Mouse (Mus musculus): ENCODE measurements around the gene Pde4a. TPM values are rescaled to one million over a fixed set of nuclear protein-coding genes. Genes with fewer than 3 reads are reported as not detected.
A peak's percentile ranks its signal among the peaks of the same experiment; 100 is the strongest.

The Pde4a gene
- total RNA-seq, 2 experiments from 2014 or later: 58.9 to 59.5 TPM

DNA sequence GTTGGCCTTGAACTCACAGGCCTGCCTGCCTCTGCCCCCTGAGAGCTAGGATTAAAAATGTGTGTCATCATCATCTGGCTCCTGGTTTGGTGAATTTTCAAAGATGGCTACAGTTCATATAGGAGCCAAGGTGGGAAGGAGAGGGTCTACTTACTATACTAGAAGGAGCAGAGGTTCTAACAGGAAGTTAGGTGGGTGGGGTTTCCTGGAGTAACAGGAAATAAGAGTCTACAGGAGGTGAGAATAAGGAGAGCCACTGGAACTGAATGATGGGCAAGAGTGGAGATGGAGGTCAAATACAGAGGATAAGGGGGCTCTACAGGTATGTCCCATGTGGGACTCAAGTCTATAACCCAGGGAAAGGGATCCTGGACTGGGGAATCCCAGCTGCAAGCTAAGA, 17.1 kb upstream of the Pde4a start:
- no peak for DNase-seq (ENCODE audit: low spot score in 2 of 2)

DNA sequence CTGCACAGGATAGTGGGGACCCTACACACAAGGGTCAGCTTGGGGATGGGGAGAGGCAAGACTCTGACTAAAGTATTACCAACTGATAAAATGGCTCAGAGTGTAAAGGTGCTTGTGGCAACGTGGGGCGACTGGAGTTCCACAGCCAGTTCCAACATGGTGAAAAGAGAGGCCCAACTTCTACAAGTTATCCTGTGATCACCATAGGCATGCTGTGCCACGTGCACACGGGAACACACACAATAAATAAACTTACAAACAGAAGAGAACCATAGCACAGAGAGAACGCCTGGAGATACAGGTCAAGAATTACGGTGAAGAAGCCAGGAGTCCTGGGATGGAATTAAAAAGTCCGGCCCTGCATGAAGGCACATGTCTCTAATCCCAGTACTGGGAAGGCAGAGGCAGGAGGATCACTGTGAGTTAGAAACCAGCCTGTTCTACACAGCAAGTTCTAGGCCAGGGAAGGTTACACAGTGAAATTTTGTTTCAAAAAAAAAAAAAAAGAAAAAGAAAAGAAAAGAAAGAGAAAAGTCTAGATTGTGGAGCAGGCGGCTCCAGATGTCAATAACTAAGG, 16.3 kb upstream of the Pde4a start:
- no peak for DNase-seq (ENCODE audit: low spot score in 2 of 2)

DNA sequence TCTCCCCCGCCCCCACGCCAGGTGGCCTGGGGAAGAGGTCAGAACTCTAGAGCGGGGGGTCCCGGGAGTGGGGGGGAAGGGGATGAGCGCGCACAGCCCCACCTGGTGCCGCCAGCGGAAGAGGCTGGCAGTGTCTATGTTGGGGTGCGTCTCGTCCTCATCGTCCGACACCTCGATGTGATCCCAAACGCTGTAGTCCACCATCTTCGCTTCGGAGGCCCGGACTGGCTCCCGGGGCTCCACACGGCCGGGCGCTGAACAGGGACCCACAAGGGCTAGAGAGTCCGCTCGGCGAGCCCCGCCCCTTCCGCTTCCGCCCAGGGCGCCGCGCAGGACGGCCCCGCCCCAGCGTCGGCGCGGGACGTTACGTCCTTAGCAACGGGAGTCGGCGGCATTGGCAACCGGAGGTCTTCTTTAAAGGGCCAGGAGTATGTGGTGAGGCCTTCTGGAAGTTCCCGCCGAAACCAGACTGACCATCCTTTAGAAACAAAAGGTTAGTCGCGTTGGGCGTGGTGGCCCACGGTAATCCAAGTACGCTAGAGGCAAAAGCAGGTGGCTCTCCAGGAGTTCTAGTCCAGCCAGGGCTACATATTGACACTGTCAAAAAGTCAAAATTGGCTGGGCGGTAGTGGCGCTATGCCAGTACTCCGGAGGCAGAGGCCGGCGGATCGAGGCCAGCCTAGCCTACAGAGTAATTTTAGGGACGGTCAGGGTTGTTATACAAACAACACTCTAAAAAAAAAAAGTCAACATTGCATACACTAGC, 15.7 kb upstream of the Pde4a start, which contains the start of gene Cdc37:
Cdc37 (minus strand) TSS at position 329 of the 766 bp plus-strand sequence.
- DNase-seq (ENCODE audit: low spot score in 2 of 2): peak; percentile 93 to 95

GRCm38 (mm10) chr9:21152715-21153114, 12.8 kb upstream of the Pde4a start:
- peak; percentile 66 to 76 for DNase-seq (ENCODE audit: low spot score in 2 of 2)

DNA sequence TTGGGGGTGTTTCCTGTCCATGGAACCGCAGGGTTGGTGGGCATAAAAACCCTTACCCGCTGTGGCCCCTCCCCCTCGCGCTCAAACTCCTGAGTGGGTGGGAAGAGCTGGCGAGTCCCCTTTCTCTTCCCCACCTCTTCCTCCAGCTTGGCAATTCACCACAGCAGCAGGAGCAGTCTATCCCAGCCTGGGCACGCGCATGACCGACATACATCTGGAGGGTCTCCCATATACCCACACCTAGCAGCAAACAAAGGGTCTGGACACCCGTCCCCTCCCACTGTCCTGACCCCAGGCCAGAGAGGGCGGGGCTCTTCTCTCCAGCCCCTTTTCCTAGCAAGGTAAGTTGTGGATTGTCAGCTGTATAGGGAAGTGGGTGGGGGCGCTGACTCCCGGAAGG, 12.2 kb upstream of the Pde4a start:
- DNase-seq (ENCODE audit: low spot score in 2 of 2): no peak

DNA sequence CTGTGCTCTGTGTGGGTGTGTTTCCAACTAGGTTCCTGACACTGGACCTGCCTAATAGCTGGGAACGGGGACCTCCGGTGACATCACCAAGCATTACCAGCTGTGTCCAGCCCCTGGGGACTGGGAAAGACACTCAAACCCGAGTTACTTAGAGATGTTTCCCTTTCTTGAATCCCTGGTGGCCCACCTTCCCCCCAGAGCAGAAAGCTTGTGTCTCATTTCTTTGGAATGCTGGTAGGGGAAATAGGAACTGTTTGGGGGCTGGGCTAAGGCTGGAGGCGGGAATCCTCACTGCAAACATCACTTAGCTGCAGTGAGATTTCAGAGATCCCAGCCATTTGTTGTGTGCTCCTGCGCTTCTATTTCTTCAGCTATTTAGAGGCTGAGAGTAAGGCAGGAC, 11.7 kb upstream of the Pde4a start:
- no peak for DNase-seq (ENCODE audit: low spot score in 2 of 2)

- DNase-seq (ENCODE audit: low spot score in 2 of 2): no peak
These were observed 10.7 kb upstream of the Pde4a start for GRCm38 (mm10) chr9:21154787-21155186.

DNA sequence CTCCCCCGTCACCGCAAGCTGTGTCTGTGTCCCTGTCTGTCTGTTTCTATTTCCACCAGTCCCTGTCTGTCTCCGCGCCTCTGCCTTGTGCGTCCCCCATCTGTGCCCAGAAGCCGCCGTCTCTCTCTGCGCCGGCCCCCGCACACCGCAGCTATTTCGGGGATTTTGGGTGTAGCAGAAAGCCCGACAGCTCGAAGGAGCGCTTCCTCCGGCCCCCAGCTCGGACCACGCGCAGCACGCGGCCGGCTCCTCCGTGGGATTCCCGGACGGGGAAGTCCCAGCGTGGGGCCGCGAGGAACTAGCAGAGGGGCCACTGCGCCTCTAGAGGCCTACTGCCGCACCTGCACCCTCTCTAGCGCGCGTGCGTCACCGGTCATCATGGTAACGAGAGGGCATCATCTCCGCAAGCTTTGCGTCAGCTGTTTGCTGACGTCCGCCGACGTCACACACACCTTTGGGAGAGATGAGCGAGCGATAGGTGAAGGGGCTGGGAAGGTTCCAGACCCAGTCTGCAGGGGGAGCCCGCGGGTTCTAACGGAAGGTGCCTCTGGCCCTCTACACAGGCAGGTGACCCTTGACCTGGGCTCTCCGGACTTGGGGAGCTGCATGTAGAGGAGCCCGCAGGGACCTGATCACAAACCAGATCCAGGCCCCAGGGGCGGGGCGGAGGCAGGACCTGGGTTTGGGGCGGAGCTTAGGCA, 4.2 kb upstream of the Pde4a start:
- peak; percentile 95 to 96 for DNase-seq (ENCODE audit: low spot score in 2 of 2)

DNA sequence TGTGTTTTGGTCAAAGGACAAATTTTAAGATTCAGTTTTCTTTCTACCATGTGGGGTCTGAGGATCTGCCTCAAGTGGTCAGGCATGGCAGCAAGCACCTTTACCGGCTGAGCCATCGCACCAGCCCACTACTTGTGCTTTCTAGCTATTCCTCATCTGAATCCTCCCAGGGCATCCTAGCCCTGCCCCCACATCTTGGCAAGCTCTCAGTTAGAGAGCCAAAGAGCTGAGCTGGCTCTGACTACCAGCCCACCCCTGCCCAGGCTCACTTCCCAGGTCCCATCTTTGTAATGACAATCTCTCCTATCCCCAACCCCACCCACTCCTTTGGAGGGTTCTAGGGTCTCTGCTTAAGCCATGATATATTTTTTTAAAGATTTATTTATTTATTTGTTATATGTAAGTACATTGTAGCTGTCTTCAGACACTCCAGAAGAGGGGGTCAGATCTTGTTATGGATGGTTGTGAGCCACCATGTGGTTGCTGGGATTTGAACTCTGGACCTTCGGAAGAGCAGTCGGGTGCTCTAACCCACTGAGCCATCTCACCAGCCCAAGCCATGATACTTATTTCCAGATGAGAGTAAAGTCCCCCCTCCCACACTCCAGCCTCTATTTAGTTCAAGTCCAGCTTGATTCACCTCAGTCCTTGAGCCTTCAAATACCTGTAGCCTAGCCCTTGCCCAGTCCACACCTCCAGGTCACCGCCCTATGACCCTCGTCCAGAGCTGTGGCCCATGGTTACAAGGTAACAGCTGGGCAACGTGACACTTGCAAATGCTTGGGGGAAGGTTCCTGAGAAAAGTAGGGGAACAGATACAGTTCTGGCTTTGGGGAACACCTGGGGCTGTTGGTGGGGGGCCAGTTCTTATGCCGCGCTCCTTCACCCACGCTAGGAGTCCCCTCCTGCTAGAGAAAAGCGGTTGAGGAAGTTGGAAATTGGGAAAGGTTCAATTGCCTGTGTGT, 2.1 kb upstream of the Pde4a start:
- DNase-seq (ENCODE audit: low spot score in 2 of 2): no peak

DNA sequence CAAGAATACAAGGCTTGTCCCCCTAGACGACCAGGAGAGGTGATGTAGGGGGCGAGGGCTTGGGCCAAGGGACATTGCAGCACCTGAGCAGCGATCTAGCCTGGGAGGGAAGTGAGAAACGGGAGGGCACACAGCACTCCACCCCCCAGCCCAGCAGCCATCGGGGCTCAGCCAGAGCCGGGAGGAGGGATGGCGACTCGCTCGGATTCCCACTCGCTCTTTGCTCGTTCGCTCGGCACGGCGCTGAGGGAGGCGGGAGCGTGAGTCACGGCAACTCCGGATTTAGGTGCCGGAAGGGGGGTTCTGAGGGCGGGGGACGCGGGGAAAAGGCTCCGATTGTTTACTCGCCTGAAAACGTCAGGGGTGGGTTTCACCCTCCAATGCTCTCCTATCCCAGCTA, 1.4 kb upstream of the Pde4a start:
- peak; percentile 53 to 61 for DNase-seq (ENCODE audit: low spot score in 2 of 2)

- peak; percentile 73 to 77 for DNase-seq (ENCODE audit: low spot score in 2 of 2)
These were observed 488 bp downstream of the Pde4a start for GRCm38 (mm10) chr9:21165952-21166451.

DNA sequence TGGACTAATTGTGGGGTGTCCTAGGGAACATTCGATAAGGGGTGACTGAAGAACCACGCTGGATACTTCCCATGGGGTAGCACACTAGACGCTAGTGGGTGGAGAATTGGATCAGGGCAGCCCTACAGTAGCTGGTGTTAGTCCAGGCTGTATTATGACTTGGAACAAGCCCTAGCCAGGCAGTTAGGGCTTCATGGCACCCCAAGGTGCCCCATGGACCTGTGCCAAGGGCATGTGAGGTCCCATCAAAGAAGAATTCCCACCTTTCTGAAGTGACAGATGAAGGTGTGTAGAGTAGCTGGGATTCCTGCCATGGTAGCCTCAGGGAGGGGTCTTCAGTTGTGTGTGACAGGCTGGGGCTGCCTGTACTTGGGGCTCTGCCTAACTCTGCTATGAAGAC, 1.0 kb downstream of the Pde4a start:
- DNase-seq (ENCODE audit: low spot score in 2 of 2): peak in 1 of 2 experiments; percentile 24

DNA sequence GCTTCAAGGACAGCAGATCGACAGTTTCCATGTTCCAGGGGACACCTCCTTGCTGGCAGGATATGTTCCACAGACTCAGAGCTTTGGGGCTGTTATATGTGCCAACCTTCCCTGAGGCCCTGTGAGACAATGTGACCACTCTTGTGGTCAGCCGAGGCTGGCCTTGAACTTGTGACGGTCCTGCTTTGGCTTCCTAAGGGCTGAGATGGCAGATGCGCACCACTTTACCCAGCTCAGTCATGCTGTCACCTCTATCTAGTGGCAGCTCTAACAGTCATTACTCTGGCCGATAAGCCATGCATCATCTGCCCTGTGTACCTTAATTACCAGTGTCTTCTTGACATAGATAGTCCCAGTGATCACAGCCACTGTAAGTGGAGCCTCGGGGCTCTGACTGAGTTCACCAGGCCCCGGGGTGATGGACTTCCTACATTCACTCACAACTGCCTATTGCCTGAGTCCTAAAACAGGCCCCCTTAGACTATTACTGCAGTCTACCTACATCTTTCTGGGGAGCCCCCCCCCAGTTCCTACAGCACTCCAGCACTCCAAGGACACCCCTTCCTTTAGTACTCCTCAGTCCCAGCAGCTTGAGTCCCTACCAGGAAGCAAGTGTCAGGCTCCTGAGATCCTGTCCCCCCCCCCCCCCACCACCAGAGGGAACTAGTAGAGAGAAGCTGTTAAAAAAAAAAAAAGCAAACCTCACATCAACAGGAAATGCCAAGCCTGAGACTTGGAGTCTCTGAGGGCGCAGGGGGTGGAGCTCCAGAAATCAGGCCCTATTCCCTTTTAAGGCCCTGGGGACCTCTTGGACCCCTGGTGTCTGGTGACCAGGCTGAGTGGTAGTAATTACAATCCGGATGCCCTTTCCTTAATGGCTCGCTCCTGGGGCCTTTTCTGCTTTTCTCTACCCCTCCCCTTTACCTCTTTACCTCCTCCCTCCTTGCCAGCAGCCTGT, 1.9 kb downstream of the Pde4a start:
- DNase-seq (ENCODE audit: low spot score in 2 of 2): no peak

- peak; percentile 79 to 80 for DNase-seq (ENCODE audit: low spot score in 2 of 2)
These were observed 2.9 kb downstream of the Pde4a start for GRCm38 (mm10) chr9:21168161-21169123.

DNA sequence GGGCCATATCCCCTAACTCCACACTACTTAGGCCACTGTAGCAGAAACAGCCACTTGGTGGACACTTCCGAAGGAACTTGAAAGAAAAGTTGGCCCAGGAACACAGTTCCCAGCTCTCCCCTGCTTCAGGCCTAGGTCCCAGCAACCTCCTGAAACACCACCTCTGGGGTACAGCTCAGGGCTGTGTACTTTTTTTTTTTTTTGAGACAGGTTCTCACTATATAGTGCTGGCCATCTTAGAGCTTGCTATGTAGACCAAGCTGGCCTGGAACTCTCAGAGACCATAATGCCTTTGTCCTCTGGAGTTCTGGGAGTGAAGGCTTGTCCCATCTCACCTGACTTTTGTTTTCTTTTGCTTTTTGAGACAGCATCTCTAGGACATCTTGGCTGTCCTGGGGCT, 3.6 kb downstream of the Pde4a start:
- DNase-seq (ENCODE audit: low spot score in 2 of 2): no peak

- DNase-seq (ENCODE audit: low spot score in 2 of 2): no peak
These were observed 6.8 kb downstream of the Pde4a start for GRCm38 (mm10) chr9:21172364-21172763.

DNA sequence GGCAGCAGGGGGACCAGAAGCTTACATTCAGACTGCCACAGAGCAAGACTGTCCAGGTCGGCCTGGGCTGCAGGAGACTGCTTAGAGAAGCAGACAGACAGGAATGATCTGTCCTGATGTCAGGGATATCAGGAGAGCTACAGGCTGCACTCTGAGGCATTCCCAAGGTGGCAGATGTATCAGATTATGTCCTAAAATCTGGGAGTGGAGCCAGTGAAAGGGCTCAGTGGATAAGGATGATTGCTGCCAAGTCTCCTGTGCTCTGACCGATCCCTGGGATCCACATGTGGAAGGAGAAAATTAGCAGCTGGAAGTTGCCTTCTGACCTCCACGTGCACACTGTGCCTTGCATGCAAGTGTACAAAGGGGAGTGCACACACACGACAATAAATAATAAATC, 14.9 kb downstream of the Pde4a start:
- DNase-seq (ENCODE audit: low spot score in 2 of 2): no peak

DNA sequence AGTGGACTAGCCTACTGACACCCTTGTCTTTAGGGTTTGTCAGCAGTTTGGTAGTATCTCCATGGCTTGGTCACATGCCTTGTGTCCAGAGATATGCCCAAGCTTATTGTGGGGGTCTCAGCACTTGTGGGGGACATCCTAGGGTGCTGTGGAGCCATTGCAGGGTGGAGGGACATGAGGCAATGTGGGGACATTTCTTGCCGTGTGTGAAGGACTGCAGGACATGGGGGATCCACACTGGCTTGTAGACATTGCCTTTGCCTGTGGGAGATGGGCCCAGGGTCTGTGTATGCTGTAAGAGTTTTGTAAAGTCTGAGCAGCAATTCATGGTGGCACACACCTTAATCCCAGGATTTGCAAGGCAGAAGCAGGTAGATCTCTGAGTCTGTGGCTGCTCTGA, 15.3 kb downstream of the Pde4a start:
- no peak for DNase-seq (ENCODE audit: low spot score in 2 of 2)

Data from layer of hippocampus, postnatal 10 days (tissue).